Mouse (Mus musculus) liver, adult 2 months (tissue): ENCODE data around the gene Unc13d. TPM values are rescaled to one million over a fixed set of nuclear protein-coding genes. Genes with fewer than 3 reads are reported as not detected.

Experiments
- DNase-seq: peaks from one replicate; pipeline ENCODE4 v3.0.0-alpha.2; 2011; ENCODE audit warnings: low read depth, low spot score; ENCODE audit errors: extremely low read depth
- H3K27ac ChIP-seq: fragments of 200-500 bp; replicated peaks from 2 replicates; pipeline ENCODE4 v1.5.1; 2012; ENCODE audit warnings: low read depth, mild to moderate bottlenecking, control low read depth, inconsistent platforms, low read length; ENCODE audit not compliant: insufficient read depth
- H3K27me3 ChIP-seq: fragments of 200-500 bp; 2 replicates; pipeline ENCODE4 v1.6.1; 2012; ENCODE audit warnings: mild to moderate bottlenecking, moderate library complexity, low read length, inconsistent platforms; ENCODE audit not compliant: control insufficient read depth, insufficient read depth
- H3K36me3 ChIP-seq: fragments of 200-500 bp; 2 replicates; pipeline ENCODE4 v1.6.1; 2012; ENCODE audit warnings: low read length, inconsistent platforms; ENCODE audit not compliant: control insufficient read depth, insufficient read depth
- H3K4me1 ChIP-seq: fragments of 200-500 bp; 2 replicates; pipeline ENCODE4 v1.6.1; 2011; ENCODE audit warnings: low read length; ENCODE audit not compliant: control insufficient read depth, insufficient read depth
- H3K4me3 ChIP-seq: fragments of 200-500 bp; 2 replicates; pipeline ENCODE4 v1.5.1; 2011; ENCODE audit warnings: low read depth, mild to moderate bottlenecking, control low read depth, low read length, moderate library complexity; ENCODE audit not compliant: insufficient read depth
- H3K79me2 ChIP-seq: fragments of 200-500 bp; 2 replicates; pipeline ENCODE4 v1.6.1; 2012; ENCODE audit warnings: inconsistent platforms, mild to moderate bottlenecking, low read length, moderate library complexity; ENCODE audit not compliant: control insufficient read depth, insufficient read depth
- H3K9ac ChIP-seq: fragments of 200-500 bp; 2 replicates; pipeline ENCODE4 v1.6.1; 2012; ENCODE audit warnings: low read depth, mild to moderate bottlenecking, control low read depth, inconsistent platforms, low read length
- CTCF ChIP-seq: fragments of 200-500 bp; IDR thresholded peaks from 2 replicates; pipeline ENCODE4 v1.5.1; 2011; ENCODE audit warnings: low read depth, low read length, control low read depth
- POLR2A ChIP-seq: fragments of 200-500 bp; IDR thresholded peaks from 2 replicates; pipeline ENCODE4 v1.6.1; 2011; ENCODE audit warnings: low read length, control low read depth; ENCODE audit not compliant: insufficient read depth; ENCODE audit errors: extremely low read depth
- WGBS: fragments of 180-500 bp; shearing (Covaris S2); methylation state at CpG from one replicate; pipeline ENCODE4 v1.1.7; 2018; 5-methylcytosine and 5-hydroxymethylcytosine counted together
- polyA plus RNA-seq: library from polyadenylated mRNA; depleted of rRNA; stranded (reverse); fragments of >200 nt; gene quantifications from 2 replicates; pipeline ENCODE4 v1.2.3, GENCODE M21; 2012; rRNA removed
- total RNA-seq: library from RNA; depleted of rRNA; stranded (reverse); fragments of >200 nt; gene quantifications from 2 replicates; pipeline ENCODE4 v1.2.3, GENCODE M21; 2014; rRNA removed

The Unc13d gene
- total and polyA plus RNA-seq, 2 experiments = 0.37 to 1.4 TPM

DNA sequence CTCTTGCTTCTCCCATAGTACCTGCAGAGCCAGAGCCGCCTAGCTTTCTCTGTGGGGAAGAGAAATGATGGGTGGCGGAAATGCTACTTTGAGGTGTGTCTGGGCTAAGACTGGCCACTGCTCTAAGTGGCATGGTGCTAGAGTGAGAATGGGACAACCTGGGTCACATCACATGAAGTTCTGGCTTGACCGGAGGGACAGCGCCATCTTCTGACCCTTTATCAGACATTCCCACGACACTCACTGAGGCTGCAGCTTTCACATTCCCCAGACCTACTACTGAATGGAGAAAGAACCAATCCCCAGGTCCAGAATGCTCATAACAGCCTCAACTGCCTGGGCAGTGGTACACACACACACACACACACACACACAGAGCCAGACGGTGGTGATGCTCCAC is 59.7 kb downstream of the Unc13d start:
- Histone ChIP-seq H3K36me3 (peaks cover 11% of the 10 kb centered on the region), H3K4me3 (no peak overlapping the region), H3K9ac (no peak overlapping the region), H3K27ac (no peak overlapping the region), H3K79me2 (no peaks in the 10 kb centered on the region), H3K4me1 (peaks cover 2% of the 10 kb centered on the region; the same call in 1 of the 2 replicates), H3K27me3 (no peaks in the 10 kb centered on the region)
- no peak for TF ChIP-seq POLR2A
- TF ChIP-seq CTCF = peak; percentile 80
- DNase-seq = peak; percentile 60
- 39% methylated on average over 6 of the region's 6 CpGs for WGBS

- H3K79me2 ChIP-seq = no peaks in the 10 kb centered on the region
- no peak for TF ChIP-seq CTCF
- no peak for TF ChIP-seq POLR2A
- DNase-seq = peak; percentile 74
- no peak overlapping the region for H3K4me3 ChIP-seq
- H3K27ac ChIP-seq = 0 out of 2 replicates have a peak overlapping the region, but pooled peaks have one; percentile 2
- no peak overlapping the region for H3K9ac ChIP-seq
- 47% methylated on average over 8 of the region's 8 CpGs for WGBS
- H3K4me1 ChIP-seq = peaks cover 5% of the 10 kb centered on the region; the same call in 1 of the 2 replicates
- H3K36me3 ChIP-seq = no peaks in the 10 kb centered on the region
- H3K27me3 ChIP-seq = no peaks in the 10 kb centered on the region
Observed at GRCm38 (mm10) chr11:116014821-116015220, 62.9 kb downstream of the Unc13d start.

DNA sequence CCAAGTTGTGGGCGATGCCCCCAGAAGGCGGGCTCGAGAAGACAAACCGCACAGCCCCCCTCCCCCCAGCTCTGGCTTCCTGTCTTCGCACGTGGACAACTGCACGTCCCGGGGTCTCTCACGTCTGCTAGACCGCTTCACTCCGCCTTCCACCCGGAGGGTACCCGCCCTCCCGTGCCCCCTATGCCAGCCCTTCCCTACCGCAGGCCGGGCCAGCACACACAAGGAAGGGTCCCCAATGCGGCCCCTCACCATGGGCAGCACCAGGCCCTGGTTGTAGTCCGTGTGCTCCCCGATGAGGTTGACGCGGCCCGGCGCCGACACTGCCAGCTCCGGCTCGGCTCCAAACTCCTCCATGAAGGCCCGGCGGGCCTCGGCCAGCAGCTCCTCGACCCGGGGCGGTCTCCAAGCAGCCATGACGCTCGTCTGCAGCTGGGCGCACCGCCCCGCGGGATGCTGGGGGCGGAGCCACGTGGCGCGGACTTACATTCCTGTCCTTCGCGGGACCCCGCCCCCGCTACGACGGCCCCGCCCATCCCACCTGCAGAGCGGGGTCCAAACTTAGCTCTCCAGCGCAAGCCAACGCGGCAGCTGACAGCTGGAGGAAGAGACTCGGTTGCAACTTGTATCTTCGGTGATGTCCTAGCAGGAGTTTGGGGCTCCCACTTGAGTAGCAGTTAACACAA is 65.4 kb downstream of the Unc13d start, which contains the start of gene Galk1:
Gene Galk1, minus strand, starts transcription at position 458 of the 686 bp plus-strand sequence.
- no peaks in the 10 kb centered on the region for H3K36me3 ChIP-seq
- H3K27ac ChIP-seq = peak within 1 kb of the TSS; percentile 3; the same call in 1 of the 2 replicates
- peak; percentile 77 for DNase-seq
- peak within 1 kb of the TSS; percentile 91 for H3K9ac ChIP-seq
- H3K27me3 ChIP-seq = no peaks in the 10 kb centered on the region
- WGBS = under 1% methylated on average over 54 of the region's 55 CpGs
- no peaks in the 10 kb centered on the region for H3K79me2 ChIP-seq
- H3K4me1 ChIP-seq = peaks cover 5% of the 10 kb centered on the region; the same call in 1 of the 2 replicates
- TF ChIP-seq POLR2A = peak; percentile 74; the same call in 1 of the 2 replicates
- no peak for TF ChIP-seq CTCF
- H3K4me3 ChIP-seq = peak within 1 kb of the TSS; percentile 76

Other genes starting within 250 kb of the Unc13d start
- gene Myo15b, start 219.6 kb downstream of the Unc13d start, total RNA-seq = 0.07 and 0.28 TPM in 2 replicates
- gene Myo15b, start 219.6 kb downstream of the Unc13d start, polyA plus RNA-seq = 0.51 and 0.56 TPM in 2 replicates
- 0.13 TPM in 1 of 2 replicates, not detected in the other for gene Smim5, start 178.0 kb downstream of the Unc13d start, total RNA-seq
- gene Smim5, start 178.0 kb downstream of the Unc13d start, polyA plus RNA-seq = 0.14 and 0.38 TPM in 2 replicates
- gene Smim6, start 165.9 kb downstream of the Unc13d start, total RNA-seq = 0.54 and 0.55 TPM in 2 replicates
- gene Smim6, start 165.9 kb downstream of the Unc13d start, polyA plus RNA-seq = 0.38 and 0.71 TPM in 2 replicates
- gene Sap30bp, start 144.7 kb downstream of the Unc13d start, total RNA-seq = 12.8 and 16.0 TPM in 2 replicates
- gene Sap30bp, start 144.7 kb downstream of the Unc13d start, polyA plus RNA-seq = 11.2 and 12.7 TPM in 2 replicates
- gene Recql5, start 144.5 kb downstream of the Unc13d start, total RNA-seq = 6.0 and 8.2 TPM in 2 replicates
- 10.0 and 12.3 TPM in 2 replicates for gene Recql5, start 144.5 kb downstream of the Unc13d start, polyA plus RNA-seq
- gene Itgb4, start 103.3 kb downstream of the Unc13d start, total RNA-seq = 0.34 and 0.65 TPM in 2 replicates
- gene Itgb4, start 103.3 kb downstream of the Unc13d start, polyA plus RNA-seq = 0.18 and 0.25 TPM in 2 replicates
- gene Galk1, start 65.2 kb downstream of the Unc13d start, total RNA-seq = 49.5 and 53.0 TPM in 2 replicates
- gene Galk1, start 65.2 kb downstream of the Unc13d start, polyA plus RNA-seq = 74.7 and 79.6 TPM in 2 replicates
- 116 and 163 TPM in 2 replicates for gene H3f3b, start 50.0 kb downstream of the Unc13d start, total RNA-seq
- 56.2 and 59.9 TPM in 2 replicates for gene H3f3b, start 50.0 kb downstream of the Unc13d start, polyA plus RNA-seq
- 4.3 and 5.2 TPM in 2 replicates for gene Unk, start 47.6 kb downstream of the Unc13d start, total RNA-seq
- gene Unk, start 47.6 kb downstream of the Unc13d start, polyA plus RNA-seq = 8.9 and 13.8 TPM in 2 replicates
- 14.8 and 24.8 TPM in 2 replicates for gene Wbp2, start 9.0 kb upstream of the Unc13d start, total RNA-seq
- 166 and 179 TPM in 2 replicates for gene Wbp2, start 9.0 kb upstream of the Unc13d start, polyA plus RNA-seq
- 2.9 and 6.6 TPM in 2 replicates for gene Trim47, start 49.2 kb upstream of the Unc13d start, total RNA-seq
- 4.2 and 4.6 TPM in 2 replicates for gene Trim47, start 49.2 kb upstream of the Unc13d start, polyA plus RNA-seq
- gene Trim65, start 53.2 kb upstream of the Unc13d start, total RNA-seq = 3.9 and 5.8 TPM in 2 replicates
- 7.7 and 8.3 TPM in 2 replicates for gene Trim65, start 53.2 kb upstream of the Unc13d start, polyA plus RNA-seq
- gene Mrpl38, start 60.9 kb upstream of the Unc13d start, total RNA-seq = 26.4 and 40.2 TPM in 2 replicates
- 63.7 and 77.7 TPM in 2 replicates for gene Mrpl38, start 60.9 kb upstream of the Unc13d start, polyA plus RNA-seq
- 5.6 and 9.0 TPM in 2 replicates for gene Fbf1, start 90.2 kb upstream of the Unc13d start, total RNA-seq
- 3.6 and 4.5 TPM in 2 replicates for gene Fbf1, start 90.2 kb upstream of the Unc13d start, polyA plus RNA-seq
- gene Ten1, start 120.9 kb upstream of the Unc13d start, total RNA-seq = 3.0 and 5.3 TPM in 2 replicates
- gene Ten1, start 120.9 kb upstream of the Unc13d start, polyA plus RNA-seq = 2.3 and 3.0 TPM in 2 replicates
- 994 and 1,028 TPM in 2 replicates for gene Acox1, start 121.1 kb upstream of the Unc13d start, total RNA-seq
- gene Acox1, start 121.1 kb upstream of the Unc13d start, polyA plus RNA-seq = 683 and 720 TPM in 2 replicates
- 0.07 and 0.18 TPM in 2 replicates for gene Evpl, start 160.1 kb upstream of the Unc13d start, total RNA-seq
- 0.12 and 0.16 TPM in 2 replicates for gene Evpl, start 160.1 kb upstream of the Unc13d start, polyA plus RNA-seq
- 19.9 and 25.2 TPM in 2 replicates for gene Srp68, start 196.3 kb upstream of the Unc13d start, total RNA-seq
- 32.6 and 36.3 TPM in 2 replicates for gene Srp68, start 196.3 kb upstream of the Unc13d start, polyA plus RNA-seq
- not detected in 2 replicates for gene Galr2, start 203.0 kb upstream of the Unc13d start, total RNA-seq
- not detected in 2 replicates for gene Galr2, start 203.0 kb upstream of the Unc13d start, polyA plus RNA-seq
- gene Exoc7, start 229.3 kb upstream of the Unc13d start, total RNA-seq = 15.9 and 19.5 TPM in 2 replicates
- gene Exoc7, start 229.3 kb upstream of the Unc13d start, polyA plus RNA-seq = 18.9 and 19.5 TPM in 2 replicates